9 mouse cellular contexts compared by ENCODE assay signal in genomic region chr7:110930118-110930854, GRCm38 (mm10). TPM values are rescaled to one million over a fixed set of nuclear protein-coding genes. Genes with fewer than 3 reads are reported as not detected.
DNase-seq lines count a peak whose midpoint lies in the region; ATAC-seq and TF ChIP-seq lines count a peak whose summit lies in the region.
"Had no signal": no experiment of that assay in that cellular context is flagged by ENCODE, and none has a peak within 500 bp of the region (broad histone marks: within the 10 kb centered on the region; RNA-seq: fewer than 3 reads in every experiment).

No protein-coding gene starts in this region.

- H3K27ac ChIP-seq in hindbrain, embryonic 11.5 days (ENCODE audit: low read depth, low read length) = no peak overlapping the region
- H3K27ac ChIP-seq in hindbrain, embryonic 13.5 days = no peak overlapping the region
- H3K27ac ChIP-seq in ES-E14 (ENCODE audit: insufficient read depth, low read depth, low read length, poor library complexity, severe bottlenecking) = no peak overlapping the region
- H3K27ac ChIP-seq: embryonic facial prominence, embryonic 12.5 days had no signal

- TF ChIP-seq POLR2A in myocyte (IDR thresholded peaks at IDR 0.05; ENCODE audit: insufficient read length, low read depth) = no peak

- H3K36me3 ChIP-seq in hindbrain, embryonic 11.5 days (ENCODE audit: control insufficient read depth, insufficient read depth, low read length) = no peaks in the 10 kb centered on the region
- H3K36me3 ChIP-seq in hindbrain, embryonic 13.5 days = no peaks in the 10 kb centered on the region
- no peaks in the 10 kb centered on the region for H3K36me3 ChIP-seq in ES-E14 (ENCODE audit: control insufficient read depth, insufficient read depth, low read length, poor library complexity, severe bottlenecking)
- no peaks in the 10 kb centered on the region for H3K36me3 ChIP-seq in myocyte (ENCODE audit: control insufficient read depth, insufficient read depth)
- H3K36me3 ChIP-seq: embryonic facial prominence, embryonic 12.5 days had no signal

- H3ac ChIP-seq in myocyte (ENCODE audit: control insufficient read depth, insufficient read length) = no peak overlapping the region

- 34% methylated on average over 3 of the region's 3 CpGs for WGBS in hindbrain, embryonic 11.5 days
- 38% methylated on average over 3 of the region's 3 CpGs for WGBS in hindbrain, embryonic 13.5 days

- no peak overlapping the region for H3K4me2 ChIP-seq in hindbrain, embryonic 11.5 days (replicated peaks; ENCODE audit: low read depth, low read length)
- H3K4me2 ChIP-seq in hindbrain, embryonic 13.5 days = no peak overlapping the region
- H3K4me2 ChIP-seq in myocyte (ENCODE audit: low read depth) = peak overlapping the region; percentile 30
- H3K4me2 ChIP-seq: embryonic facial prominence, embryonic 12.5 days had no signal

- peak; percentile 46 for DNase-seq in hindbrain, embryonic 11.5 days (ENCODE audit: low spot score)
- no peak for DNase-seq in ES-E14 (ENCODE audit: low read depth, low spot score)
- peak; percentile 84 for DNase-seq in embryo, embryonic 10 days (ENCODE audit: low spot score)
- DNase-seq in left cerebral cortex, postnatal 14 days (ENCODE audit: low spot score in 2 of 2) = peak; percentile 50 to 55
- DNase-seq in ovary, postnatal 14 days (ENCODE audit: low spot score) = no peak

- H3K9me3 ChIP-seq in hindbrain, embryonic 11.5 days (ENCODE audit: control insufficient read depth, low read length) = no peaks in the 10 kb centered on the region
- H3K9me3 ChIP-seq in hindbrain, embryonic 13.5 days = no peaks in the 10 kb centered on the region
- no peaks in the 10 kb centered on the region for H3K9me3 ChIP-seq in ES-E14 (ENCODE audit: control insufficient read depth, insufficient read depth, low read depth, low read length)
- H3K9me3 ChIP-seq: embryonic facial prominence, embryonic 12.5 days had no signal

- intact Hi-C loops in left cerebral cortex, postnatal 14 days (cut with DNase I) = loop anchor here (5.0 to 10.0 kb wide), 2 partner anchors 113 to 205 kb away; no protein-coding TSS in a partner anchor

- in situ Hi-C loops in ES-E14 (cut with MboI; ENCODE audit: low sequenced_read_pairs in 2 of 2, unreplicated experiment in 2 of 2) = no loop called here

- H3K79me2 ChIP-seq in myocyte (ENCODE audit: control insufficient read depth, insufficient read depth) = no peaks in the 10 kb centered on the region

- H3K4me3 ChIP-seq in hindbrain, embryonic 11.5 days (ENCODE audit: low read depth, low read length) = no peak overlapping the region
- no peak overlapping the region for H3K4me3 ChIP-seq in hindbrain, embryonic 13.5 days
- H3K4me3 ChIP-seq in ES-E14 (ENCODE audit: insufficient read depth in 1 of 2, low read depth in 1 of 2, low read length in 2 of 2, poor library complexity in 1 of 2, severe bottlenecking in 1 of 2) (no peak overlapping the region), myocyte (no peak overlapping the region)
- H3K4me3 ChIP-seq: embryonic facial prominence, embryonic 12.5 days had no signal

- no peaks in the 10 kb centered on the region for H3K4me1 ChIP-seq in hindbrain, embryonic 11.5 days (replicated peaks; ENCODE audit: control insufficient read depth, insufficient read depth, low read length)
- no peaks in the 10 kb centered on the region for H3K4me1 ChIP-seq in hindbrain, embryonic 13.5 days (replicated peaks)
- H3K4me1 ChIP-seq in ES-E14 (ENCODE audit: control insufficient read depth in 2 of 2, insufficient read depth in 2 of 2, low read length in 2 of 2, poor library complexity in 1 of 2) = no peaks in the 10 kb centered on the region
- H3K4me1 ChIP-seq: embryonic facial prominence, embryonic 12.5 days had no signal

- no peak overlapping the region for H3K9ac ChIP-seq in hindbrain, embryonic 11.5 days (ENCODE audit: low read depth, low read length)
- H3K9ac ChIP-seq in hindbrain, embryonic 13.5 days = no peak overlapping the region
- H3K9ac ChIP-seq in ES-E14 (ENCODE audit: insufficient read depth, low read depth, low read length, poor library complexity, severe bottlenecking) = no peak overlapping the region
- H3K9ac ChIP-seq: embryonic facial prominence, embryonic 12.5 days had no signal

- ATAC-seq in hindbrain, embryonic 11.5 days (ENCODE audit: low FRiP score) = no peak
- ATAC-seq in hindbrain, embryonic 13.5 days (ENCODE audit: low FRiP score) = no peak
- ATAC-seq in hematopoietic stem cell, adult 5-6 weeks (replicated peaks in 1 of 2; ENCODE audit: insufficient read depth in 1 of 2, low FRiP score in 2 of 2, low TSS enrichment in 1 of 2, low read depth in 1 of 2, poor library complexity in 2 of 2, severe bottlenecking in 2 of 2) = peak; percentile 93 to 95

- no peaks in the 10 kb centered on the region for H3K27me3 ChIP-seq in hindbrain, embryonic 11.5 days (ENCODE audit: control insufficient read depth, insufficient read depth, low read length)
- no peaks in the 10 kb centered on the region for H3K27me3 ChIP-seq in hindbrain, embryonic 13.5 days
- H3K27me3 ChIP-seq in myocyte (ENCODE audit: control insufficient read depth, insufficient read depth, insufficient read length) = no peaks in the 10 kb centered on the region
- H3K27me3 ChIP-seq: embryonic facial prominence, embryonic 12.5 days had no signal

TF ChIP-seq in ES-E14, 5 proteins besides CTCF, POLR2A, EP300 and RAD21:
- TF ChIP-seq MAFK (IDR thresholded peaks at IDR 0.05; ENCODE audit: insufficient read depth, low read depth, low read length) = no peak
- TF ChIP-seq ZC3H11A (IDR thresholded peaks at IDR 0.05; ENCODE audit: borderline replicate concordance, low read depth, low read length) = peak; percentile 84

TF ChIP-seq in myocyte, 11 proteins besides CTCF, POLR2A, EP300 and RAD21:
- TF ChIP-seq TCF3 (IDR thresholded peaks at IDR 0.05; ENCODE audit: insufficient read length, low read depth) (no peak), MAX (IDR thresholded peaks at IDR 0.05; ENCODE audit: low read depth) (no peak), MYOG (IDR thresholded peaks at IDR 0.05; ENCODE audit: control insufficient read depth in 1 of 3, insufficient read depth in 1 of 3, insufficient read length in 2 of 3, low read depth in 2 of 3) (no peak), MYOD1 (IDR thresholded peaks at IDR 0.05; ENCODE audit: control insufficient read depth in 1 of 3, insufficient read length in 2 of 3, low read depth in 2 of 3) (no peak), SRF (IDR thresholded peaks at IDR 0.05; ENCODE audit: control insufficient read depth, insufficient read length, low read depth) (no peak), TCF12 (IDR thresholded peaks at IDR 0.05; ENCODE audit: insufficient read depth, poor library complexity, severe bottlenecking) (no peak), REST (IDR thresholded peaks at IDR 0.05; ENCODE audit: insufficient read depth, insufficient read length) (no peak), USF1 (IDR thresholded peaks at IDR 0.05; ENCODE audit: low read depth) (no peak), E2F4 (IDR thresholded peaks at IDR 0.05; ENCODE audit: insufficient read depth) (no peak), CEBPB (IDR thresholded peaks at IDR 0.05; ENCODE audit: insufficient read depth, poor library complexity, severe bottlenecking) (no peak), POLR2AphosphoS2 (IDR thresholded peaks at IDR 0.05; ENCODE audit: insufficient read length, low read depth) (no peak)

RNA-seq across cellular contexts. Expression of gene Mrvi1, which starts 52.0 kb away (rescaled TPM):
- polyA plus RNA-seq in hindbrain, embryonic 11.5 days (2014; fragmentation: Nextera tagmentation; extraction: Ambion mirVana) = 1.4 and 1.7 TPM in 2 replicates
- 0.79 and 0.89 TPM in 2 replicates for polyA plus RNA-seq in hindbrain, embryonic 13.5 days (2015; fragmentation: Nextera tagmentation; extraction: Ambion mirVana)
- total RNA-seq in ES-E14 (2012; rRNA removed) = 0.21 and 0.27 TPM in 2 replicates
- total RNA-seq in hematopoietic stem cell, adult 5-6 weeks (2017) = 1.5 and 2.3 TPM in 2 replicates
- total RNA-seq in left cerebral cortex, postnatal 14 days (2021) = 1 to 10 TPM; 2.5 to 3.6 TPM
- 1.2 TPM for polyA plus RNA-seq in myocyte (2012; fragmentation: generic; extraction: Trizol)

Comparison
In these comparisons a context has a peak if more than half of its experiments do, and no peak if none do; other contexts are left out.
1. ATAC-seq: peak in hematopoietic stem cell, adult 5-6 weeks (2 of 2); none in hindbrain, embryonic 11.5 days (single experiment) and hindbrain, embryonic 13.5 days (single experiment).
2. DNase-seq: peak in hindbrain, embryonic 11.5 days (single experiment), embryo, embryonic 10 days (single experiment) and left cerebral cortex, postnatal 14 days (2 of 2); none in ES-E14 (single experiment) and ovary, postnatal 14 days (single experiment).